19 mouse cellular contexts compared by ENCODE assay signal in the genomic region with DNA sequence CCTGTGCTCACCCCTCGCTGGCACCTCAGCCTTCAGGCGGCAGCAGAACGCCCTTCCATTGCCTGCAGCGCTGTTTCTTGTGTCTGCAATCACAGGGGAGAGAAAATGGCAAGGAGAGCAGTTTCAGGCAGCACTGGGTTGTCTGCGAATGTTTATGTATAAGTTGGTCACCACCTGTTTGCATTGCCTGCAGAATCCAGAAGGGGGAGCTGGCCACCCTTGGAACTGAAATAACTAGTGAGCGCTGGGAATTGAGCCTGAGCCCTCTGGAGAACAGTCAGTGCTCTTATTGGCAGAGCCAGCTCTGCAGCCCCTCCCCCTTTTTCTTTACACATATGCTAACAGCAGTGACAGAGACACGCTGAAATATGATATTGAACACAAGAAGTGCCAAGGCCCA. TPM values are rescaled to one million over a fixed set of nuclear protein-coding genes. Genes with fewer than 3 reads are reported as not detected.
DNase-seq lines count a peak whose midpoint lies in the region; ATAC-seq and TF ChIP-seq lines count a peak whose summit lies in the region.
"Had no signal": no experiment of that assay in that cellular context is flagged by ENCODE, and none has a peak within 500 bp of the region (broad histone marks: within the 10 kb centered on the region; RNA-seq: fewer than 3 reads in every experiment).

No protein-coding gene starts in this region.

- H3K4me2 ChIP-seq in liver, embryonic 14.5 days (ENCODE audit: low read depth): no peak overlapping the region
- H3K4me2 ChIP-seq in liver, embryonic 11.5 days: no peak overlapping the region
- H3K4me2 ChIP-seq: hindbrain, embryonic 12.5 days; limb, embryonic 15.5 days; lung, embryonic 15.5 days had no signal

- no peak for TF ChIP-seq POLR2A in ES-Bruce4 (IDR thresholded peaks at IDR 0.05; ENCODE audit: insufficient read depth, low read length)

- DNase-seq in gastrocnemius, adult 2 months: no peak
- DNase-seq in gastrocnemius, postnatal 10 days: no peak
- no peak for DNase-seq in liver, embryonic 14.5 days (ENCODE audit: low read depth in 3 of 3, low spot score in 3 of 3)
- no peak for DNase-seq in liver, embryonic 11.5 days (ENCODE audit: low spot score)
- peak; percentile 23 for DNase-seq in limb, embryonic 10.5 days (ENCODE audit: low spot score)
- DNase-seq in adrenal gland, postnatal 10 days: no peak
- DNase-seq: adrenal gland, adult 8-10 months; cerebellum, adult 11-12 months; cerebellum, postnatal 36 days; kidney, postnatal 10 days; thymus, postnatal 4 days had no signal

- H3K4me3 ChIP-seq in gastrocnemius, adult 2 months: no peak overlapping the region
- H3K4me3 ChIP-seq in liver, embryonic 14.5 days (ENCODE audit: insufficient read depth in 1 of 2, low read depth in 2 of 2, low read length in 2 of 2): no peak overlapping the region
- H3K4me3 ChIP-seq in liver, embryonic 11.5 days (ENCODE audit: low read depth, low read length): no peak overlapping the region
- peak overlapping the region; percentile 55 for H3K4me3 ChIP-seq in ES-Bruce4 (ENCODE audit: low read depth, low read length)
- no peak overlapping the region for H3K4me3 ChIP-seq in limb, embryonic 10.5 days
- H3K4me3 ChIP-seq: erythroblast, embryonic 14.5 days; hindbrain, embryonic 12.5 days; limb, embryonic 15.5 days; lung, embryonic 15.5 days; megakaryocyte, embryonic 14.5 days had no signal

- no peaks in the 10 kb centered on the region for H3K9me3 ChIP-seq in liver, embryonic 14.5 days (ENCODE audit: control insufficient read depth, low read length)
- H3K9me3 ChIP-seq in liver, embryonic 11.5 days (ENCODE audit: control insufficient read depth, low read length): no peaks in the 10 kb centered on the region; the same call in 1 of the 2 replicates
- H3K9me3 ChIP-seq in ES-Bruce4 (replicated peaks; ENCODE audit: control insufficient read depth, insufficient read depth, low read length, poor library complexity, severe bottlenecking): peaks cover 6% of the 10 kb centered on the region
- H3K9me3 ChIP-seq in limb, embryonic 10.5 days (replicated peaks): no peaks in the 10 kb centered on the region
- H3K9me3 ChIP-seq: limb, embryonic 15.5 days; lung, embryonic 15.5 days had no signal

- no peak for ATAC-seq in liver, embryonic 14.5 days (ENCODE audit: insufficient read depth)
- ATAC-seq in liver, embryonic 11.5 days (replicated peaks; ENCODE audit: low FRiP score): no peak
- ATAC-seq in activated CD4-positive, CD25-positive, alpha-beta regulatory T cell, adult 4 months: no peak
- ATAC-seq: forebrain, embryonic 14.5 days had no signal

- no peak overlapping the region for H3K9ac ChIP-seq in liver, embryonic 14.5 days (replicated peaks)
- no peak overlapping the region for H3K9ac ChIP-seq in liver, embryonic 11.5 days (ENCODE audit: low read depth, low read length)
- H3K9ac ChIP-seq in ES-Bruce4 (ENCODE audit: low read depth, poor library complexity, severe bottlenecking): 0 out of 2 replicates have a peak overlapping the region, but pooled peaks have one; percentile 3
- H3K9ac ChIP-seq: hindbrain, embryonic 12.5 days; limb, embryonic 15.5 days; lung, embryonic 15.5 days had no signal

- no peaks in the 10 kb centered on the region for H3K4me1 ChIP-seq in liver, embryonic 14.5 days (replicated peaks; ENCODE audit: control insufficient read depth in 2 of 2, insufficient read depth in 2 of 2, low read length in 1 of 2)
- H3K4me1 ChIP-seq in liver, embryonic 11.5 days (replicated peaks; ENCODE audit: control insufficient read depth, insufficient read depth, low read length): no peaks in the 10 kb centered on the region
- H3K4me1 ChIP-seq in ES-Bruce4 (ENCODE audit: control insufficient read depth, insufficient read depth, low read length): no peaks in the 10 kb centered on the region
- H3K4me1 ChIP-seq in limb, embryonic 10.5 days: no peaks in the 10 kb centered on the region
- H3K4me1 ChIP-seq: hindbrain, embryonic 12.5 days; limb, embryonic 15.5 days; lung, embryonic 15.5 days had no signal

- H3K36me3 ChIP-seq in liver, embryonic 14.5 days (replicated peaks; ENCODE audit: control insufficient read depth, insufficient read depth, low read depth): no peaks in the 10 kb centered on the region
- H3K36me3 ChIP-seq in liver, embryonic 11.5 days (ENCODE audit: control insufficient read depth, insufficient read depth, low read length): no peaks in the 10 kb centered on the region
- H3K36me3 ChIP-seq in ES-Bruce4 (ENCODE audit: control insufficient read depth, insufficient read depth, low read length, poor library complexity, severe bottlenecking): no peaks in the 10 kb centered on the region
- H3K36me3 ChIP-seq in limb, embryonic 10.5 days: no peaks in the 10 kb centered on the region
- H3K36me3 ChIP-seq: hindbrain, embryonic 12.5 days; limb, embryonic 15.5 days; lung, embryonic 15.5 days had no signal

- WGBS in liver, embryonic 14.5 days (ENCODE audit: insufficient replicate concordance): 53% methylated on average over 7 of the region's 7 CpGs
- WGBS in liver, embryonic 11.5 days: 52% methylated on average over 7 of the region's 7 CpGs
- 54% methylated on average over 7 of the region's 7 CpGs for WGBS in limb, embryonic 10.5 days

- TF ChIP-seq CTCF in gastrocnemius, adult 2 months (IDR thresholded peaks at IDR 0.05): peak; percentile 28; the same call in 1 of the 2 replicates
- TF ChIP-seq CTCF in liver, embryonic 14.5 days (IDR thresholded peaks at IDR 0.05; ENCODE audit: low read depth): 0 out of 2 replicates have a peak, but pooled peaks have one; percentile 19
- peak; percentile 66 for TF ChIP-seq CTCF in ES-Bruce4 (IDR thresholded peaks at IDR 0.05; ENCODE audit: low read depth, low read length)

- H3K27me3 ChIP-seq in liver, embryonic 14.5 days (ENCODE audit: control insufficient read depth, insufficient read depth, low read length): peaks cover 9% of the 10 kb centered on the region
- H3K27me3 ChIP-seq in liver, embryonic 11.5 days (replicated peaks; ENCODE audit: control insufficient read depth, insufficient read depth, low read length): peaks cover 17% of the 10 kb centered on the region
- H3K27me3 ChIP-seq in ES-Bruce4 (ENCODE audit: control insufficient read depth, insufficient read depth, low read length, poor library complexity, severe bottlenecking): no peaks in the 10 kb centered on the region
- H3K27me3 ChIP-seq in limb, embryonic 10.5 days (ENCODE audit: low read depth, poor library complexity, severe bottlenecking): peaks cover 27% of the 10 kb centered on the region

- no peak for TF ChIP-seq EP300 in liver, embryonic 14.5 days (IDR thresholded peaks at IDR 0.05; ENCODE audit: low read depth)
- no peak for TF ChIP-seq EP300 in ES-Bruce4 (IDR thresholded peaks at IDR 0.05; ENCODE audit: insufficient read depth, low read depth, low read length)

- no peak overlapping the region for H3K27ac ChIP-seq in gastrocnemius, adult 2 months
- H3K27ac ChIP-seq in liver, embryonic 14.5 days: no peak overlapping the region
- H3K27ac ChIP-seq in liver, embryonic 11.5 days (ENCODE audit: low read depth, low read length): no peak overlapping the region
- no peak overlapping the region for H3K27ac ChIP-seq in ES-Bruce4 (ENCODE audit: insufficient read depth, low read length)
- H3K27ac ChIP-seq in limb, embryonic 10.5 days: no peak overlapping the region
- H3K27ac ChIP-seq: hindbrain, embryonic 12.5 days; limb, embryonic 15.5 days; lung, embryonic 15.5 days had no signal

- intact Hi-C loops in gastrocnemius, adult 2 months (cut with DNase I): no loop called here

RNA-seq across cellular contexts. Expression of gene Kcnk13, which starts 8.5 kb away (rescaled TPM):
- total RNA-seq in gastrocnemius, adult 2 months (2021): under 1 TPM; 0.08 to 0.13 TPM
- total RNA-seq in gastrocnemius, postnatal 10 days (2021): 1 to 10 TPM; 2.0 to 2.5 TPM
- polyA plus RNA-seq in liver, embryonic 14.5 days (2012; rRNA removed): 0.23 and 0.24 TPM in 2 replicates
- polyA plus RNA-seq in liver, embryonic 14.5 days (2014; fragmentation: Nextera tagmentation; extraction: Ambion mirVana): 0.48 and 0.58 TPM in 2 replicates
- 0.37 and 0.78 TPM in 2 replicates for polyA plus RNA-seq in liver, embryonic 11.5 days (2014; fragmentation: Nextera tagmentation; extraction: Ambion mirVana)
- not detected in 2 replicates for polyA plus RNA-seq in ES-Bruce4 (2011; ENCODE audit: insufficient read depth, insufficient read length, low read depth, missing spikeins)
- 0.13 and 0.44 TPM in 2 replicates for polyA plus RNA-seq in limb, embryonic 10.5 days (2016; fragmentation: Nextera tagmentation; extraction: Ambion mirVana)
- 1 to 10 TPM in 1 of 2 experiments, under 1 TPM in 1; 0.78 to 1.3 TPM for total RNA-seq in adrenal gland, postnatal 10 days (2021)
- not detected for polyA plus RNA-seq in activated CD4-positive, CD25-positive, alpha-beta regulatory T cell, adult 4 months (2017; shearing (Covaris generic))
- polyA plus RNA-seq: erythroblast, embryonic 14.5 days had no signal
